Mouse (Mus musculus): ENCODE data around the gene Hoxd13.

DNA sequence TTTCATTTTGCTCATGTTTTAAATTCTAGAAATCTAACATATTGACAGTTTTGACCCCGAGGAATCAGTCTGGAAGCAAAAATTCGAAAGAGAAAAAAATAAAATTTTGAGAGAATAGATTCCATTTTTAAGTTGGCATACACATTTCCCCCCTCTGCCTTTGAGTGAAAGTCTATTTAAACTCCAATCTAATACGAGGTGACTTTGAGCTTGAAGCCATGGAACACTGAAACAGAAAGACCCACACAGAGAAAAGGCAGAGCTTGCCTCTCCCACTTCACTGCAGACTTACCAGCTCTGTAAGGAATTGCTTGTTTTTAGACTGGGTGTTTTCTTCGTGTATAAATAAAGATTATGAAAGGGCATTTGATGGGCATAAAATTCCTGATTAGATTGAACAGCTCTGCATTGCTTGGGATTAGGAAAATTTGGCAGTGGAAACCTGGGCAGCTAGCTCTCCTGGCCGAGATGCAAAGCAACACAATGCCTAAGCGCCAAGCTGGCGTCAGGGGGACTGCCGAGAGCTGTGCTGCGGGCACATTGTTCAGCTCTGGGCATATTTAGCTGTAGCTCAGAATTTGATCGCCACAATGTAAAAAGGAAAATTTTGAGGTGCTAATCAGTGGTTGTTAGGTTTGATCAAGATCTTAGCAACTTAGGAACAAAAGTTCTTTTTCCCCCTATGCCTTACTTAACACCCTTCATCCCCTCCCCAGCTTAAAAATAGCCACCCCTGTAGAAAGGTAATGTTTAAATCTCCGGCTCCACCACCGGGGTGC is 20.9 kb downstream of the Hoxd13 start:
- TF ChIP-seq CTCF (IDR thresholded peaks at IDR 0.05; ENCODE audit: insufficient read depth, low read depth, low read length) = no peak
- TF ChIP-seq POLR2A (IDR thresholded peaks at IDR 0.05; ENCODE audit: insufficient read depth, low read depth, low read length) = no peak

Measured in olfactory bulb, adult 2 months (tissue).